In genomic region chr9:78204194-78204593, GRCm38 (mm10) we compare ENCODE assay signal across 22 mouse cellular contexts. TPM values are rescaled to one million over a fixed set of nuclear protein-coding genes. Genes with fewer than 3 reads are reported as not detected.
DNase-seq lines count a peak whose midpoint lies in the region; ATAC-seq and TF ChIP-seq lines count a peak whose summit lies in the region.
"Had no signal": no experiment of that assay in that cellular context is flagged by ENCODE, and none has a peak within 500 bp of the region (broad histone marks: within the 10 kb centered on the region; RNA-seq: fewer than 3 reads in every experiment).

No protein-coding gene starts in this region.

- H3K9ac ChIP-seq in lung, postnatal 0 days (replicated peaks; ENCODE audit: low read depth): no peak overlapping the region
- H3K9ac ChIP-seq in forebrain, embryonic 13.5 days: no peak overlapping the region
- H3K9ac ChIP-seq in forebrain, embryonic 14.5 days (ENCODE audit: low read length): no peak overlapping the region
- H3K9ac ChIP-seq: embryonic facial prominence, embryonic 13.5 days; forebrain, postnatal 0 days; hindbrain, embryonic 12.5 days; limb, embryonic 15.5 days; liver, postnatal 0 days; midbrain, embryonic 15.5 days; neural tube, embryonic 15.5 days had no signal

- H3K36me3 ChIP-seq in lung, postnatal 0 days (ENCODE audit: insufficient read depth, low read length): no peaks in the 10 kb centered on the region
- no peaks in the 10 kb centered on the region for H3K36me3 ChIP-seq in forebrain, embryonic 13.5 days (ENCODE audit: poor library complexity, severe bottlenecking)
- no peaks in the 10 kb centered on the region for H3K36me3 ChIP-seq in forebrain, embryonic 14.5 days (ENCODE audit: control insufficient read depth, insufficient read depth, low read length)
- H3K36me3 ChIP-seq: hindbrain, embryonic 12.5 days; midbrain, embryonic 15.5 days; neural tube, embryonic 15.5 days had no signal

- no peak overlapping the region for H3K27ac ChIP-seq in lung, postnatal 0 days (ENCODE audit: low read length)
- no peak overlapping the region for H3K27ac ChIP-seq in forebrain, embryonic 13.5 days
- H3K27ac ChIP-seq in forebrain, embryonic 14.5 days (ENCODE audit: low read depth, low read length): no peak overlapping the region
- H3K27ac ChIP-seq: embryonic facial prominence, embryonic 13.5 days; hindbrain, embryonic 12.5 days; limb, embryonic 15.5 days; midbrain, embryonic 15.5 days; neural tube, embryonic 15.5 days had no signal

- DNase-seq in lung, postnatal 0 days (ENCODE audit: low spot score): peak; percentile 85
- DNase-seq in lung, postnatal 10 days: no peak
- DNase-seq in kidney, adult 9 months: peak; percentile 75
- peak; percentile 27 to 66 for DNase-seq in kidney, postnatal 36 days
- DNase-seq in forebrain, embryonic 14.5 days (ENCODE audit: low spot score): no peak
- DNase-seq: adrenal gland, adult 8-10 months; cerebellum, postnatal 10 days; forebrain, postnatal 0 days; heart, postnatal 14 days; liver, postnatal 0 days had no signal

- ATAC-seq in lung, postnatal 0 days: peak; percentile 71
- ATAC-seq in forebrain, embryonic 13.5 days: no peak
- ATAC-seq in monocyte, adult 5-6 weeks (replicated peaks; ENCODE audit: insufficient number of reproducible peaks, low FRiP score, low TSS enrichment, poor library complexity, severe bottlenecking): no peak
- ATAC-seq in forebrain, embryonic 14.5 days: no peak
- ATAC-seq: forebrain, postnatal 0 days; liver, postnatal 0 days; midbrain, embryonic 15.5 days had no signal

- no peak overlapping the region for H3K4me2 ChIP-seq in lung, postnatal 0 days (replicated peaks; ENCODE audit: low read depth, low read length)
- no peak overlapping the region for H3K4me2 ChIP-seq in forebrain, embryonic 13.5 days
- H3K4me2 ChIP-seq in forebrain, embryonic 14.5 days (ENCODE audit: low read length): no peak overlapping the region
- H3K4me2 ChIP-seq: embryonic facial prominence, embryonic 13.5 days; heart, embryonic 11.5 days; hindbrain, embryonic 12.5 days; limb, embryonic 15.5 days; midbrain, embryonic 15.5 days; neural tube, embryonic 15.5 days had no signal

- H3K4me1 ChIP-seq in lung, postnatal 0 days (ENCODE audit: insufficient read depth, low read depth, low read length): no peaks in the 10 kb centered on the region
- H3K4me1 ChIP-seq in forebrain, embryonic 13.5 days: no peaks in the 10 kb centered on the region
- no peaks in the 10 kb centered on the region for H3K4me1 ChIP-seq in forebrain, embryonic 14.5 days (ENCODE audit: control insufficient read depth, insufficient read depth, low read length)
- H3K4me1 ChIP-seq: hindbrain, embryonic 12.5 days; limb, embryonic 15.5 days; midbrain, embryonic 15.5 days; neural tube, embryonic 15.5 days had no signal

- no peak for TF ChIP-seq CTCF in lung, postnatal 0 days (IDR thresholded peaks at IDR 0.05)

- no peaks in the 10 kb centered on the region for H3K27me3 ChIP-seq in lung, postnatal 0 days (replicated peaks; ENCODE audit: insufficient read depth, low read length)
- no peaks in the 10 kb centered on the region for H3K27me3 ChIP-seq in forebrain, embryonic 13.5 days
- H3K27me3 ChIP-seq in forebrain, embryonic 14.5 days (replicated peaks; ENCODE audit: control insufficient read depth, insufficient read depth, low read length): no peaks in the 10 kb centered on the region
- H3K27me3 ChIP-seq: embryonic facial prominence, embryonic 13.5 days; hindbrain, embryonic 12.5 days; limb, embryonic 15.5 days; midbrain, embryonic 15.5 days; neural tube, embryonic 15.5 days had no signal

- 59% methylated on average over 6 of the region's 6 CpGs for WGBS in lung, postnatal 0 days
- 89% methylated on average over 6 of the region's 6 CpGs for WGBS in forebrain, embryonic 13.5 days
- 88% methylated on average over 6 of the region's 6 CpGs for WGBS in forebrain, embryonic 14.5 days

- TF ChIP-seq EP300 in lung, postnatal 0 days (IDR thresholded peaks at IDR 0.05): peak; percentile 60; the same call in 1 of the 2 replicates

- no peak overlapping the region for H3K4me3 ChIP-seq in lung, postnatal 0 days (ENCODE audit: low read depth, low read length)
- no peak overlapping the region for H3K4me3 ChIP-seq in forebrain, embryonic 13.5 days
- no peak overlapping the region for H3K4me3 ChIP-seq in forebrain, embryonic 14.5 days (ENCODE audit: low read depth, low read length)
- H3K4me3 ChIP-seq: embryonic facial prominence, embryonic 13.5 days; hindbrain, embryonic 12.5 days; limb, embryonic 15.5 days; midbrain, embryonic 15.5 days; neural tube, embryonic 15.5 days had no signal

- no peaks in the 10 kb centered on the region for H3K9me3 ChIP-seq in lung, postnatal 0 days (ENCODE audit: low read length)
- no peaks in the 10 kb centered on the region for H3K9me3 ChIP-seq in forebrain, embryonic 13.5 days (replicated peaks)
- H3K9me3 ChIP-seq in forebrain, embryonic 14.5 days (replicated peaks; ENCODE audit: control insufficient read depth, low read length): no peaks in the 10 kb centered on the region
- H3K9me3 ChIP-seq: embryonic facial prominence, embryonic 13.5 days; hindbrain, embryonic 12.5 days; limb, embryonic 15.5 days; midbrain, embryonic 15.5 days; neural tube, embryonic 15.5 days had no signal

RNA-seq across cellular contexts. Expression of gene Gsta4, which starts 21.6 kb away (rescaled TPM):
- polyA plus RNA-seq in lung, postnatal 0 days (2015; fragmentation: Nextera tagmentation; extraction: Ambion mirVana): 107 and 112 TPM in 2 replicates
- 19.9 and 28.5 TPM in 2 replicates for polyA plus RNA-seq in forebrain, embryonic 13.5 days (2015; fragmentation: Nextera tagmentation; extraction: Ambion mirVana)
- total RNA-seq in monocyte, adult 5-6 weeks (2017): 0.68 TPM in 1 of 3 replicates, not detected in the others
- polyA plus RNA-seq in forebrain, embryonic 14.5 days (2014; fragmentation: Nextera tagmentation; extraction: Ambion mirVana): 22.2 and 24.1 TPM in 2 replicates

RNA-seq across cellular contexts. Expression of gene Gsta1, which starts 26.3 kb away (rescaled TPM):
- 0.97 and 1.2 TPM in 2 replicates for polyA plus RNA-seq in lung, postnatal 0 days (2015; fragmentation: Nextera tagmentation; extraction: Ambion mirVana)
- polyA plus RNA-seq in forebrain, embryonic 13.5 days (2015; fragmentation: Nextera tagmentation; extraction: Ambion mirVana): not detected in 2 replicates
- not detected in 3 replicates for total RNA-seq in monocyte, adult 5-6 weeks (2017)
- not detected in 2 replicates for polyA plus RNA-seq in forebrain, embryonic 14.5 days (2014; fragmentation: Nextera tagmentation; extraction: Ambion mirVana)
- total RNA-seq: forebrain, postnatal 0 days; gastrocnemius, postnatal 4 days; layer of hippocampus, adult 8-10 months; left cerebral cortex, postnatal 36 days; megakaryocyte-erythroid progenitor cell, adult 5-6 weeks had no signal
- polyA plus RNA-seq: forebrain, postnatal 0 days; heart, embryonic 11.5 days; hindbrain, embryonic 12.5 days; liver, postnatal 0 days; midbrain, embryonic 15.5 days; neural tube, embryonic 15.5 days had no signal

RNA-seq across cellular contexts. Expression of gene Gm3776, which starts 52.7 kb away (rescaled TPM):
- 0.51 and 0.62 TPM in 2 replicates for polyA plus RNA-seq in lung, postnatal 0 days (2015; fragmentation: Nextera tagmentation; extraction: Ambion mirVana)
- polyA plus RNA-seq in forebrain, embryonic 13.5 days (2015; fragmentation: Nextera tagmentation; extraction: Ambion mirVana): not detected in 2 replicates
- not detected in 3 replicates for total RNA-seq in monocyte, adult 5-6 weeks (2017)
- not detected in 2 replicates for polyA plus RNA-seq in forebrain, embryonic 14.5 days (2014; fragmentation: Nextera tagmentation; extraction: Ambion mirVana)
- total RNA-seq: adrenal gland, adult 8-10 months; forebrain, postnatal 0 days; gastrocnemius, postnatal 4 days; heart, postnatal 14 days; layer of hippocampus, adult 8-10 months; left cerebral cortex, postnatal 36 days; megakaryocyte-erythroid progenitor cell, adult 5-6 weeks had no signal
- polyA plus RNA-seq: embryonic facial prominence, embryonic 13.5 days; forebrain, postnatal 0 days; heart, embryonic 11.5 days; hindbrain, embryonic 12.5 days; midbrain, embryonic 15.5 days; neural tube, embryonic 15.5 days had no signal

Comparison
In these comparisons a context has a peak if more than half of its experiments do, and no peak if none do; other contexts are left out.
1. DNase-seq: peak in lung, postnatal 0 days (single experiment), kidney, adult 9 months (single experiment) and kidney, postnatal 36 days (2 of 2); none in lung, postnatal 10 days (single experiment) and forebrain, embryonic 14.5 days (single experiment).